Mouse (Mus musculus) layer of hippocampus, adult 11-12 months (tissue): ENCODE results near the gene Gm17387.

Experiments
- DNase-seq: peaks from one replicate; pipeline ENCODE4 v3.0.0; 2022; ENCODE audit warnings: low spot score

Gm17387 gene

GRCm38 (mm10) chr7:141028831-141029230 is at the start of gene Gm17387:
Gm17387 (plus strand) TSS chr7:141029131.
- DNase-seq, result no peak

DNA sequence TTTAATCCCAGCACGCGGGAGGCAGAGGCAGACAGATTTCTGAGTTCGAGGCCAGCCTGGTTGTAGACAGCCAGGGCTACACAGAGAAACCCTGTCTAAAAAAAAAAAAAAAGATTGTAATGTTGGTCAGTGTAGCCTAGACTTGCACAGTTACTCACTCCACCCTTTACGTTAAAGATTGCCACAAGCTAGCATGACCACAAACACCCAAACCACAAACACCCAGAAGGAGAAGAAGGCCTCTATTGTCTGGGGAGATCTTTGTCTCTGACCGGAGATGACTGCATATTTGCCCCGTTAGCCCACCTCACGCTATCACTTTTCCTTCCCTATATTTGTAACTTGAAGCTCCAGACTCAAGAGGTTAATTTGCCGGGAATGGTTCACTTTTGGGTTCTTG is 47.2 kb upstream of the Gm17387 start:
- DNase-seq, result no peak

DNA sequence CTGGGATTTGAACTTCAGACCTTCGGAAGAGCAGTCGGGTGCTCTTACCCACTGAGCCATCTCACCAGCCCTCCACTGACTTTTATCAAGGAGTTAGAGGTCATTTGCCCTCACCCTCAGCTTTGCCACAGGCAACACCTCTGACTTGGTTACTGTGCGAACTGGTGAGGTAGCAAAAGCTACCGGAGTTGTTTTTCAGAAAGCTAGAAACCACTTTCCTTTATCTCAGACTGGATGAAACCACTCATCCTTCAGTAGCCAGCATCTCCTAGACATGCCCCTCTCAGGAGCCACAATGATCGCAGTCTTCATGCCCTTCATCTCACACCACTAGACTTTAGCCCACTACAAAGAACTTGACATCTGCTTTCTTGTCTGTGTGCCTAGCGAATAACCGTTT is 46.0 kb upstream of the Gm17387 start:
- no peak for DNase-seq

DNA sequence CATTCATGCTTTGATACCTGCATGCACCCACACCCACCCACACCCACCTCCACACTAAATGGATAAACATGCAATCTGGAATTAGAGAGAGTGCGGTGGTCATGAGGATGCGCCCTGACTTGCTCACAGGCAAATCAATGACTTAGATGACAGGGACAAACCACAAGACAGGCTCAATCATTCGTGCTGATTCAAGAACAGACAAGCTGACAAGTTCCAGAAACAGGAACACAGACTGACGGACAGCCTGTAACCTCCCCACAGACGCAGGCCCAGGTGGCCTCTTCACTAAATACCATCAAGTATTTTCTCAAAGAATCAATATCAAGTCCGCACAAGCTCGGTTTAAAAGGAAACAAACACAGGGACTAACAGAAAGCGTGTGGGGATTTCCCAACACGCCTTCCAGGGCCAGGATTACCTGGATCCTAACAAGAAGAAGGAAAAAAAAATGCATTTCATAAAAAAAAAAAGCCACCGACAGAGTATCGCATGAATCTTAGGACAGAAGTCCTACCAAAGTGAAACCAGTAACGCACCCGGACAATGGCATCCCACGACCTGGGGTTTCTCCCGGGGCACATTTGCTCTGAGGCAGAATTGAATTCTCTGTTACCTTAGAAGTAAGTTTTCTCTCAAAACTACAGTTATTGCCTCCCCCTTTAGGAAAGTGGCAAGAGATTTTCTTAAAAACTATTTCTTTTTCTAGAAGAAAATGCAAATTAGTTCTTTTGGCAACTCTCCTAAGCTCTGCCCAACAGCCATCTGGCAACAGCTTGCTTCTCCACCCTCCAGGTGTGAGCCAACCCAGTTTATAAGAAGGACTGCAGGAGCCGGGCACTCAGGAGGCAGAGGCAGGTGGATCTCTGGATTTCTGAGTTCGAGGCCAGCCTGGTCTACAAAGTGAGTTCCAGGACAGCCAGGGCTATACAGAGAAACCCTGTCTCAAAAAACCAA is 41.5 kb upstream of the Gm17387 start:
- peak; percentile 32 for DNase-seq

DNA sequence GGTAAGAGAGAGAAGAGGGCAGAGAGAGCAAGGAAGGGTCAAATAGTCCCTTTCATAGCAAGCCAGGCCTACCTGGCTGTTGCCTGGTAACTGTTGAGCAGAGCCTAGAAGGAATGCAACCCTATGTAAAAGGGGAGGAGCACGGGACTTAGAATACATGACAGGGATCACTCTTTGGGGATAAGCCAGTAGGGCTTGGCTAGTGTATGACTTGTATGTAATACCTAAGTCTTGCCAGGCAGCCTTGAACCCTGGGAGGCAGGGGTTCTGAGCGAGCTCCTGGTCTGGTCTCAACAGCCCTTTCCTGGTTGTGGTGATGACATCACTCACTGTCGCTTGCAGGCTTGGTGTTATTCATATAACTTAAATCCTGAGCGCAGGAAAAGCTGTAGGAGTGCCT is 39.9 kb upstream of the Gm17387 start:
- DNase-seq, result no peak

GRCm38 (mm10) chr7:140990185-140990584 is 38.7 kb upstream of the Gm17387 start:
- no peak for DNase-seq

DNA sequence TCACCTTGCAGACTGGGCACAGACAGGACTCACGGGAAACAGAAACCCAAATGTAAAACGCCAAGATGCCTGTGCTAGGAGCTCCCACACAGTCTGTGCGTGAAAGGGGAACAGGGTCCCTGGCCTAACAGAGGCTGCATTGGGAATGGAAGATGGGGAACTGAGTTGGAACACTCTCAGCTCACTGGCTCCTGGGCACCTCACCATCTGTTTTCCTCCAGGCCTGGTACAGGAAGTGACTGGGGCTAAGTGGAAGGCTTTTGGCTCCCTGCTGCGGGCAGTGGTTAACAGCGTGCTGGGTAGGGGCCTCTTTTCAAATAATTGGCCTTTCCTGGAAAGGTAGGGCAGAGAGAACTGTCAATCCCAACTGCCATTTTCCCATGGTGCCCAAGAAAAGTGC is 38.3 kb upstream of the Gm17387 start:
- DNase-seq, result no peak

DNA sequence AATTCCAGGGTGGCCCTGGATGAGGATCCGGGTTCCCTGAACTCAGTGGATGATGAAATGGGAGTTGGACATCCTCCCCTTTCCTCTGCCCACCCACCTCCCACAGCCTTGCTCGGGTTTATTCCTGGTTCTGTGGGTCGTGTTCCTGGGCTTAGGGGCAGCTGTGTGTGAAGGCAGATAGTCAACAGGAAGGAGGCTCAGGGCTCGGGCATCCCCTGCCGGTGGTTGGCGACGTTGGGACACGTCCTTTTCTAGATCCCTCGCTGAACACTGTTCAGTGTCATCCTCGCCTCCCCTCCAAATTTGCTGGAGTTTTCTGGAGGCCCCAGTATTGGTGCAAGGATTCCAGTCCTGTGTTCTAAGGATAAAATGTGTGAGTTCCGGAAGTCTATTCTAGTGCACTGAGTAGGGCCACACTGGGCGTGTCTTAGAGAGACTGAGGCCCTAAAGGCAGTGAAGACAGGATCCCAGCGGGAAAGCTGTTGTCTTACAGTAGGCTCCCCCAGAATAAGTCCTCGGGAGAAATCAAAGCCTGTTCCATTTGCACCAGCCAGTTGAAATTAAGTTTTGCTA is 37.7 kb upstream of the Gm17387 start:
- no peak for DNase-seq

- no peak for DNase-seq
These were observed 31.1 kb upstream of the Gm17387 start for GRCm38 (mm10) chr7:140997817-140998216.

- no peak for DNase-seq
These were observed 29.9 kb upstream of the Gm17387 start for GRCm38 (mm10) chr7:140998853-140999700.

DNA sequence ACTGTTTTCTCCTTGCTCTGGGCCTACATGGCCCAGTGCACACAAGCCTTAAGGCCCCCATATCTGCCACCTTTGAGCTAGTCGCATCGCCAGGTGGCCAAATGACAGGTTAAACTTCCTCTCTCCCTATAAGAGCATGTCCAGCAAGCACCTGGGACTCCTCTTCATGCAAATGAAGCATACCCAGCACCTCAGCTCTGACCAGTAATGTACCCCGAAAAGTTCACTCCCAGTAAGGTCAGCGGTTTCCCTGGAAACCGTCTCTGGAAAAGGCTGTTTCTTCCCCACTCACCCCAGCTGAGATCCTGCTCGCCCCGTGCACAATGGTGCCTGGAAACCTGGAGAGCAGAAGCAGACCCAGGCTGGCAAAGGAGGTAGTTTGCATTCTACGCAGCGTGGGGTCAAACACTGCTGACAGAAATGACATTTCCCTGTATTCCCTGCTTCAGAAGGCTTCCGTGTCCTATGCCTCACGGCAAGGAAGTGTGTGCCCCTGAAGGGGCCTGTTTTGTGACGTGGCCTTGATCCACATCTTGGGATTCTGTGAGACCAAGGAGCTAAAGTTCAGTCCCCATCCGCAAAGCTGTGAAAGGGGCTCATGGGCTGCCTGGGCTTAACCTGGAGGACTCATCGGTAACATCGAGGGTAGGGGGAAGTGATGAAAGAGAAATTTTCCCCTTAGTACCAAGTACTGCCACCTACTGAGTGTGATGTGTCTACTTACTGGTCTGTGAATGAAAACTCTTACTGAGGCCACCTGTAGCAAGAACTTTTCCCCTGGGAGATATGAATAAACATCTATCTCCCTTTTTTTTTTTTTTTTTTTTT is 27.8 kb upstream of the Gm17387 start:
- DNase-seq, result no peak

- no peak for DNase-seq
These were observed 25.5 kb upstream of the Gm17387 start for GRCm38 (mm10) chr7:141003248-141004010.

DNA sequence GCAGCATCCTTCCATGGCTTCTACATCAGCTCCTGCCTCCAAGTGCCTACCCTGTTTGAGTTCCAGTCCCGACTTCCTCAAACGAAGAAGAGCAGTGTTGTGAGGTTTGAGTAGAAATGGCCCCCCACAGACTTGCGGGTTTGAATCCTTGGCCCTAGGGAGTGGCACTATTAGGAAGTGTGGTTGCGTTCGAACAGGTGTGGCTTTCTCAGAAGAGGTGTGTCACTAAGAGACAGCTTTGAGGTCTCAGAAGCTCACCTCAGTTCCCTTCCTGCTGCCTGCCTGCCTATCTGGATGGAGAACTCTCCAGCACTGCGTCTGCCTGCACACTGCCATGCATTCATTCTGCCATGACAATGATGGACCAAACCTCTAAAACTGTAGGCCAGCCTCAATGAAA is 22.5 kb upstream of the Gm17387 start:
- no peak for DNase-seq

GRCm38 (mm10) chr7:141006914-141007313 is 22.0 kb upstream of the Gm17387 start:
- DNase-seq, result no peak

GRCm38 (mm10) chr7:141008312-141008761 is 20.6 kb upstream of the Gm17387 start:
- DNase-seq, result no peak

DNA sequence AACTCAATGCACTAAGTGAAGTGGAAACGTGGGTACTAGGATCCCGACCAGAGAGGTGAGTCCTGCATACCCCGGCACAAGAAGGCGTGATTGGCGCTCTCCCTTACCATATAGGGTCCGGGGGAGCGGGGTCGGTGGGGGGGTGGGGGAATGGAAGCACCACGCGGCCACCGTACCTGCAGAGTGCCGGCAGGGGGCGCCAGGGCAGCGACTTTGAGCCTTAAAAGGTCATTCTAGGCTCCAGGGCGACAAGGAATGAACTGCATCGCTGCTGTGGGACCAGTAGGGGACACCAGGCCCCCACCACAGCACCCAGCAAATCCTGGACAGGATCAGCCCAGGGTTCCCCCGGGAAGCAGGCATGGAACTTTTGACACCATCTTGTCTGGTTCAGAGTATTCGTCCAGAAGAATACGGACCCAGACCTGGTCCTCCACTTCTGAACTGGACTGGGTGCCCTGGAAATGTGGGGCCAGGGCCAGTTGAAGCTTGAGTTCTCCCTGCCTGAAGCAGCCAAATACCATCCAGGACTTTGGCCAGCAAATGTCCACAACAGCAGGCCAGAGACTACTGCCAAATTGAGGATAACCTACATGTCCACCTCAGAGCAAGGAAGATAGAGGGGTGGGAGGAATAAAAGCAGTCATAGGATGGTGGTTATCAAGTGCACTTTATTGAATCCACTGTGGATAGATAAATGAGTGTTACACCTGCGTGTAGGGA is 19.8 kb upstream of the Gm17387 start:
- DNase-seq, result peak; percentile 60

GRCm38 (mm10) chr7:141009665-141010064 is 19.3 kb upstream of the Gm17387 start:
- no peak for DNase-seq

- no peak for DNase-seq
These were observed 18.3 kb upstream of the Gm17387 start, which contains the start of gene Ifitm3 for GRCm38 (mm10) chr7:141010593-141010992. Ifitm3 (minus strand) TSS chr7:141010770.

DNA sequence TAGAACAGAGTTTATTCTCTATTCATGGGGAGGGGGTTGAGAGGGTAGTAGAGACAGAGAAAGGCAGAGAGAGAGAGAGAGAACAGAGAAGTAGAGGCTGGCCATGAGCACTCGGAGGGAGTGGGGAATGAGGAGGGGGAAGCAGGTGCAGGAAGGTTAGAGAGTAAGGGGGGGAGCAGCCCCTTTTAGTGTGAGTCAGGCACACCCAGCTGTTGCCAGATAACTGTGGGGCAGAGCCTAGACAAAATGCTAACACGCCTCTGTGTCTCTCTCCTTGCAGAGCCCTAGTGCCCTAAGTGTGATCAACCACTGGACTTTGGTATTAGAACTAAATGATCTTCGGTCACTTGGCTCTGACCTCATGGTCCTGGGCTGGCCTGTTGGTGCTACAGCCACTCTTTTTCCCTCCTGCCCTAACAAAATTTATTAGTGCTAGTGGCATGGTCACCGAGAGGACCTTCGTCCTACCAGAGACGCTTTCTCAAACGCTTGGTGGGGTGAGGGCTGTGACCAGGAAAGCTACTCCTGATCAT is 17.6 kb upstream of the Gm17387 start:
- no peak for DNase-seq
